Mouse (Mus musculus) midbrain, embryonic 15.5 days (tissue): ENCODE data around the gene Mapk10. TPM values are rescaled to one million over a fixed set of nuclear protein-coding genes. Genes with fewer than 3 reads are reported as not detected.

ENCODE experiments used
- ATAC-seq: fragments of 200-750 bp; cut with Nextera tagmentation; replicated peaks from 2 replicates; pipeline ENCODE4 v1.8.0; 2017; ENCODE audit warnings: moderate TSS enrichment
- H3K27ac ChIP-seq: fragments of 300-500 bp; sonication (generic); 2 replicates; pipeline ENCODE4 v1.5.1; 2015; ENCODE audit warnings: mild to moderate bottlenecking, inconsistent platforms
- H3K27me3 ChIP-seq: fragments of 300-500 bp; sonication (generic); replicated peaks from 2 replicates; pipeline ENCODE4 v1.6.1; 2015; ENCODE audit warnings: inconsistent platforms
- H3K36me3 ChIP-seq: fragments of 300-500 bp; sonication (generic); replicated peaks from 2 replicates; pipeline ENCODE4 v1.6.1; 2015; ENCODE audit warnings: inconsistent platforms
- H3K4me1 ChIP-seq: fragments of 300-500 bp; sonication (generic); 2 replicates; pipeline ENCODE4 v1.6.1; 2015; ENCODE audit warnings: inconsistent platforms
- H3K4me2 ChIP-seq: fragments of 300-500 bp; sonication (generic); 2 replicates; pipeline ENCODE4 v1.6.1; 2015; ENCODE audit warnings: inconsistent platforms, mild to moderate bottlenecking, moderate library complexity
- H3K4me3 ChIP-seq: fragments of 300-500 bp; sonication (generic); 2 replicates; pipeline ENCODE4 v1.5.1; 2015; ENCODE audit warnings: mild to moderate bottlenecking, inconsistent platforms
- H3K9ac ChIP-seq: fragments of 300-500 bp; sonication (generic); 2 replicates; pipeline ENCODE4 v1.6.1; 2015; ENCODE audit warnings: mild to moderate bottlenecking, inconsistent platforms
- H3K9me3 ChIP-seq: fragments of 300-500 bp; sonication (generic); 2 replicates; pipeline ENCODE4 v1.6.1; 2016; ENCODE audit warnings: inconsistent platforms
- WGBS: fragments of 180-500 bp; shearing (Covaris S2); methylation state at CpG from one replicate; pipeline ENCODE4 v1.1.7; 2015; ENCODE audit warnings: mixed read lengths; 5-methylcytosine and 5-hydroxymethylcytosine counted together
- polyA plus RNA-seq: library from polyadenylated mRNA; unstranded; fragments of >200 nt; fragmentation: Nextera tagmentation; extraction: Ambion mirVana; gene quantifications from 2 replicates; pipeline ENCODE4 v1.2.1, GENCODE M21; 2015

Gene Mapk10
- polyA plus RNA-seq, 1 experiment from 2014 or later, result 135 TPM

DNA sequence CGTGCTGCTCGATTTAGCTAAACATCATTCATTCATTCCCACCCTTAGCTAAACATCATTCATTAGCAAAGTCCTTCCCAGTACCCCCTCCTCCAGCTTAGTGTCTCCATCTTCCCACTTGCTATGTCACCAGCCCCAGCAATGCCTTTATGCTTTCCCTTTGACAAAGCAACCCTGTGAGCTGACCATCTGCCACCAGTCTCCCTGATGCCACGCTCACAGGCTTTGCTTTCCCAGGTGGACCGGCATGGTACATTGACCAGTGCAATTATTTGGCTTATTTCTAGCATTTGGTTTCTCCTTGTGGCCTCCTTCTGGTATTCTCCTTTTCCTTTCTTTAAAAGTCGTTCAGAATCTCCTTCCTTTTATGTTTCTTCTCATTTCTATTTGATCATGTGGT is 284.3 kb downstream of the Mapk10 start:
- 68% methylated on average over 5 of the region's 5 CpGs for WGBS
- Histone ChIP-seq H3K4me1 (no peaks in the 10 kb centered on the region), H3K27ac (no peak overlapping the region), H3K27me3 (no peaks in the 10 kb centered on the region), H3K9ac (no peak overlapping the region), H3K9me3 (no peaks in the 10 kb centered on the region), H3K4me3 (no peak overlapping the region), H3K4me2 (no peak overlapping the region), H3K36me3 (peaks cover 14% of the 10 kb centered on the region; the same call in 1 of the 2 replicates)
- ATAC-seq, result no peak

DNA sequence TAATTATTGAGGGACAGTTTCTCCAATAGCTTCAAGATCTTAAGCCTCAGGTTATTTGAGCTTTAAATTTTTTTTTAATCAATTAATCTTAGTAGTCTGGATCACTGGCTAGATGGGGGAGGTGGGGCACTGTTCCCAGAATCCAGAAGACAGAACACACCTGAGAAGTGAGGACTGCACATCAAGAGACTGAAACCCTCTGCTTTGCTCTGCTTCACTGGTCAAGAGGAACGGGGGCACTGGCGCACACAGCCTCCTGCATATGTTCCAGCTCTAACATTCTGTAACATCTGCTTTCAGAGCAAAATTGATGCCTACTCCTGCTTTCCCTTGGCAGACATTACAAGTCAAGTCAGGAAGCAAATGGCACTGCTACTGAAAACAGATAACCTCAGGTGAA is 290.9 kb downstream of the Mapk10 start:
- no peak overlapping the region for H3K27ac ChIP-seq
- peaks cover 19% of the 10 kb centered on the region; the same call in 1 of the 2 replicates for H3K36me3 ChIP-seq

DNA sequence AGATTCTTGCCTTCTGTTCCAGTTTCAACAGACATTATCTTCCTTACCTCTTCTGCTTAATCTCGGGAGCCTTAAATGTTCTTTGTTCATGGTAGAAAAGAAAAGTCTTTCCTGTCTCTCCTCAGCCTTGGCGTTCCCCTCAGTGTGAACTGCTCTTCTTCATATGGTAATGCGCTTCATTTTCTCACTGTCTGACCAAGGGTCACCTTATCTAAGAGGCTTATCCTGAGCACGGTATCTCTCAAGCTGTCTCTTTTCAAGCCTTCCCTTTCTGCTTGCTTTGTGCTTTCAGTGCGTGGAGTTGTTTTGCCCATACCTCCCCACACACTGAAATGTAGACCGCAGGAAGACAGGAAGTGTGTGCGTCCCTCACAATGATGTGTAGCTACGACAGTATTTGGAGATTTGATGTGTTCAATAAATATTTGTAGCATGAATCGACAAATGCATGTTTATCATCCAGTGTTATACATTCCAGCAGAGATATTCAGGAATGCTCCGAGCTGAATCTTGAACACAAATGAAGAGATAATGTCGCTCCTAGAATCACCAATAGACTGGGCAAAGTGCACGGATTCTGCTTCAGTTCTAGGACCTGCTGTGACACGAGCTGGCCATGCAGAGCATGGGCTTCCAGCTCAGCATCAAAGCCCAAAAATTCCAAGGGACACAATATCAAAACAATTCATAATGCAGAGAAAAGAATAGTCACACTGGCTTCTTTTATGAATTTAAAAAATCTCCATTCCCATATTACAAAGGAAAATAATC is 305.5 kb downstream of the Mapk10 start:
- ATAC-seq, result 0 out of 2 replicates have a peak, but pooled peaks have one; percentile 49

More for the DNA sequence above, 290.9 kb downstream of the Mapk10 start:
- H3K9me3 ChIP-seq, result no peaks in the 10 kb centered on the region
- no peaks in the 10 kb centered on the region for H3K27me3 ChIP-seq
- no peak overlapping the region for H3K4me3 ChIP-seq
- no peaks in the 10 kb centered on the region for H3K4me1 ChIP-seq
- no peak overlapping the region for H3K4me2 ChIP-seq
- no peak overlapping the region for H3K9ac ChIP-seq
- ATAC-seq, result no peak
- 83% methylated on average over 2 of the region's 2 CpGs for WGBS

DNA sequence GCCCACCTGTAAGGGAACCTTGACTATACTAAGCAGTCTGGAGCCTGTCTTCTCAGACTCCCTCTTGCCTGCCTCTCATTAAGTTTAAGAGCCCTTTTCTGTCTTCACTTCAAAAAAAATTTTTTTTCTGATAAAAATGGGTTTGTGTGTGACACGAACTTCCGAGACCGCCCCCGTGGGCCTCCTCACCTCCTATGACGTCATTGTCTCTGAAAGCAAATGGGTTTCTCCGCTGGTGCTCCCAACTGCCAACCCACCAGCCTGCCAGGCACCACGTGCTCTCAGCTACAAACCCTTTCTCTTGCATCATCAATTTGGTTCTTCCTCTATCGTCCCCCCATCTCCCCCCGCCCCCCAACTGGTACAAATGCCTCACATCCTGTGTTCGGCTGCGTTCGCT is 307.1 kb downstream of the Mapk10 start:
- ATAC-seq, result no peak
- Histone ChIP-seq H3K36me3 (no peaks in the 10 kb centered on the region), H3K27me3 (no peaks in the 10 kb centered on the region), H3K4me3 (no peak overlapping the region), H3K9ac (no peak overlapping the region), H3K4me1 (peaks cover 6% of the 10 kb centered on the region), H3K4me2 (no peak overlapping the region), H3K9me3 (no peaks in the 10 kb centered on the region), H3K27ac (no peak overlapping the region)
- WGBS, result 87% methylated on average over 12 of the region's 12 CpGs

More for the DNA sequence above, 305.5 kb downstream of the Mapk10 start:
- no peak overlapping the region for H3K4me2 ChIP-seq
- no peak overlapping the region for H3K9ac ChIP-seq
- no peaks in the 10 kb centered on the region for H3K36me3 ChIP-seq
- H3K27ac ChIP-seq, result peak overlapping the region; percentile 47; the same call in 1 of the 2 replicates
- H3K27me3 ChIP-seq, result no peaks in the 10 kb centered on the region
- H3K4me3 ChIP-seq, result no peak overlapping the region
- peaks cover 6% of the 10 kb centered on the region for H3K4me1 ChIP-seq
- 27% methylated on average over 13 of the region's 13 CpGs for WGBS
- no peaks in the 10 kb centered on the region for H3K9me3 ChIP-seq

DNA sequence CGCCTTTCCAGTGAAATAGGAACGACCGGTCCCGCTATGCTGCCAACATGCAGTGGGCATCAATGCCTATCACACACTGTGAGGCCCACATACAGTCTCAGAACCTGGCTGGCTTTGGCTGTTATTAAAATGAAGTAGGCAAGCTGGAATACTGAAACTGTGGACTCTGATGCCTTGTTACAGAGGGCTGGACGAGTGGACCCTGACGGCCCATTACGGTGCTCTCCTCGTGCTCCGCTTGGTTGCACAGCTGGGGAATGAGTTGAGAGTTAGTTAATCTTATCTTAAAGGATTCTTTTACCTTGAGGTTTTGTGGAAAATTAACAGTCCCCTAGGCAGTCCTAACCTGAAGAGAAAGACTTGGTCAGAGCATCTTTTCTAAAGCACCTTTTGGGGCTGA is 307.6 kb downstream of the Mapk10 start:
- H3K9me3 ChIP-seq, result no peaks in the 10 kb centered on the region
- WGBS, result 79% methylated on average over 9 of the region's 9 CpGs
- no peaks in the 10 kb centered on the region for H3K36me3 ChIP-seq
- ATAC-seq, result no peak
- H3K4me3 ChIP-seq, result no peak overlapping the region
- no peak overlapping the region for H3K4me2 ChIP-seq
- no peak overlapping the region for H3K9ac ChIP-seq
- no peak overlapping the region for H3K27ac ChIP-seq
- H3K4me1 ChIP-seq, result peaks cover 6% of the 10 kb centered on the region
- no peaks in the 10 kb centered on the region for H3K27me3 ChIP-seq

DNA sequence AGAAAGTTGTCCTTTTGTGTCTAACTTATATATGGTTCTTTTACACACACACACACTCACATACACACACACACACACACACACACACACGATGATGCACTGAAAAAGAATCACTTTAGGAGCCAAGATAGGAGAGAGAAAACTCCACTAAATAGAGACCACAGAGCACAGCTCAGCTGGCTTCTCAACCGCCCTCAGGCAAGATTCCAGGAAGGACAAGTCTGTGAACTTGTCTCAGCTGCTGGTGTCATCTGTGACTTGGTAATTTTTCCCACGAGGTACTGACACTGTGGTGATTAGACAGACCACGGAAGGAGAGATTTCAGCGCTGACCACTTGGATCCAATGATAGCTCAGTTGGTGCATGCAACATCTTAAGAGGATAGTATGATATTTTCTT is 310.0 kb downstream of the Mapk10 start:
- Histone ChIP-seq H3K9me3 (no peaks in the 10 kb centered on the region), H3K27me3 (no peaks in the 10 kb centered on the region), H3K4me2 (no peak overlapping the region), H3K4me1 (peaks cover 6% of the 10 kb centered on the region), H3K4me3 (no peak overlapping the region), H3K27ac (no peak overlapping the region), H3K36me3 (no peaks in the 10 kb centered on the region), H3K9ac (no peak overlapping the region)
- ATAC-seq, result no peak
- 78% methylated on average over 5 of the region's 5 CpGs for WGBS

DNA sequence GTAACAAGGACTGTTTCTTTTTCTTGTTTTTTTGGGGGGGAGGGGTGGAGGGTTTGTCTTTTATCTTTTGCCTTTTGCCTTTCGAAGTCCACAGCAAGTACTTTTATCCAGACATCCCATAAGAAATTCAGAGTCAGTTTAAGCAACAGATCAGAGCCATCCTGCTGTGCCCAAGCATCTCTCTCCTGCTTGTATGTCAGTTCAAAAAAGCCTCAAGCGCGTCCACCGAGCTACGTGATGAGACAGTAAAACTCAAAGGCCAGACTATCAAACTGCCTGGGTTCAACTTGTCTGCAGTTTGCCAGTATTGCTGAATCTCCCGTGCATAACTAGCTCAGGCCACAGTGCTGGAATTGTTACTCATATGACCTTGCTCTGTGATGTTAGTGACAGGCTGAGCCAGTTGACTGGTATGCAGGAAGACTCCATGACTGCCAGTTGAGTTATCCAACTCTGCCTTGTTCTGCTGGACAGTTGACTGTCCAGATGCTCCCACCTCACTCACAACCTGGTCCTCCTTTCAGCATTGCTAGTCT is 311.4 kb downstream of the Mapk10 start:
- H3K4me1 ChIP-seq, result no peaks in the 10 kb centered on the region
- no peak overlapping the region for H3K9ac ChIP-seq
- WGBS, result 41% methylated on average over 6 of the region's 6 CpGs
- H3K27ac ChIP-seq, result no peak overlapping the region
- no peak overlapping the region for H3K4me2 ChIP-seq
- no peaks in the 10 kb centered on the region for H3K36me3 ChIP-seq
- H3K27me3 ChIP-seq, result no peaks in the 10 kb centered on the region
- no peak for ATAC-seq
- H3K9me3 ChIP-seq, result no peaks in the 10 kb centered on the region
- H3K4me3 ChIP-seq, result no peak overlapping the region

DNA sequence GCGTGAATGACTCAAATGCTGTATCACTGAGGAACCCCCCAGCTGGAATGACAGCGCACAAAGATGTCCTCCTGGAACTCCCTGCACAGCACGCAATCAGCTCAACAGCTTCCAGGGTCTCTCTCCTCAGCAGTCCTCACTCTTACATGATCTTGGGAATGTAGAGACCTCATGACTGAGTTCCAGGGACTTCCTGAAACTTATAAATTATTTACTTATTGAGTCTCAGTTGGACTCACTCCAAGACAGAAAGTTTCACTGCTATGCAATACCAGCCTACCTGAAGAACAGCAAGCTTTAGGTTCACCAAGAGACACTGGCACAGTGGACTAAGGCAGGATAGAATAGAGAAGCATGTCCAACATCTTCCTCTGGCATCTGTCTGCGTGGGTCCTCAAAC is 312.8 kb downstream of the Mapk10 start:
- Histone ChIP-seq H3K4me1 (no peaks in the 10 kb centered on the region), H3K4me2 (no peak overlapping the region), H3K27ac (no peak overlapping the region), H3K4me3 (no peak overlapping the region), H3K9ac (no peak overlapping the region), H3K36me3 (no peaks in the 10 kb centered on the region), H3K27me3 (no peaks in the 10 kb centered on the region), H3K9me3 (no peaks in the 10 kb centered on the region)
- no peak for ATAC-seq
- WGBS, result 94% methylated on average over 4 of the region's 4 CpGs

DNA sequence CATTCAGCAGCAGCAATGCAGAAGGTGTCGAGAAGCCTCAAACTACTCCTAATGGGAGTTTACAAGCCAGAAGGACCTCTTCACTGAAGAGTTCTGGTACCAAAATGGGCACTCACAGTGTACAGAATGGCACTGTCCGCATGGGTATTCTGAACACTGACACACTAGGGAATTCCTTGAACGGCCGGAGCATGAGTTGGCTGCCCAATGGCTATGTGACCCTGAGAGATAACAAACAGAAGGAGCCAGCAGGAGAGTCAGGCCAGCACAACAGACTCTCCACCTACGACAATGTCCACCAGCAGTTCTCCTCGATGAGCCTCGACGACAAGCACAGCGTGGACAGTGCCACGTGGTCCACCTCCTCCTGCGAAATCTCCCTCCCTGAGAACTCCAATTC is 318.9 kb downstream of the Mapk10 start:
- Histone ChIP-seq H3K27ac (no peak overlapping the region), H3K9ac (no peak overlapping the region), H3K36me3 (no peaks in the 10 kb centered on the region), H3K4me1 (no peaks in the 10 kb centered on the region), H3K27me3 (no peaks in the 10 kb centered on the region), H3K4me3 (no peak overlapping the region), H3K9me3 (no peaks in the 10 kb centered on the region), H3K4me2 (no peak overlapping the region)
- ATAC-seq, result no peak
- WGBS, result 97% methylated on average over 11 of the region's 11 CpGs

DNA sequence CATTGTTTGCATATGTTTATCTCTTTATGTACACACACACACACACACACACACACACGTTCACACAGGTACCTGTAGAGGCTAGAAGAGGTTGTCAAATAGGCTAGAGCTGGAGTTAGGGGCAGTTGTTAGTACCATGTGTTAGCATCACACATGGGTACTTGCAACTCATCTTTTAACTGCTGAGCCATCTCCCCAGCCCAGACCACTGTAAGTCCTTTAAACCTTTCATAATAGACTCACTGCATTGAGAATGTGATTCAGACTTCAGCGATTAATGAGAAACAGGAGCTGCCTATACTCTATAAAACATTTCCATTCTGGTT is 322.0 kb downstream of the Mapk10 start:
- ATAC-seq, result no peak

DNA sequence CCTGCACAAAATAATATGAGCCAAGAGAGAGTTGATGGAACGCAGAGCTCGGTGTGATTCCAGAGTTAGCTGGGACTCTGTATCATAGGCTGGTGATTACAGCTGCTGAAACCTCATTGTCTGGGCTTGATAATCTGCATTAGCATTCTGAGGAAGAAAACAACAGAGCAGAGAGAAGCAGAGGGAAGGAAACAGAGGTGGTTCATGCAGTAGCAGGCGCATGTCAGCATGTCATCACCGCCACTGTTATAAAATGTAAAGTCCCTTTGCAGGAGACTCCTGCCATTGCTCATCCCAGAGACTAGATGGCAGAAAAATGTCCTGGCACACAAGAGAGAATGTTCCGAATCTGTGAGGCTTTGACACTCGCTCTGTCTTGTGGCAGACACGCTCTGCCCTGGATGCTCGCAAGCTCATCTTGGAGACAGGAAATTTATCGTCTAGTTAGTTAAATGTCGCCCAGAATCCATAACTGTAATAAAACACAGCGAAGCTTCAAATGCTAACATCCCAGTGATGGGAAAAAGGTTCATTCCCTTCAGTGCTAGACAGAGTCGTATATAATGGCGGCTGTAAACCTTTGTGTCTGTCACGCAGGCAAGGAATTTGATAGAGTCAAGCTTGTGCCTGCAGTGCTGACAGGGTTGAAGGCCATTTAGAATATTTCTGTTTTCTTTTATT is 322.5 kb downstream of the Mapk10 start:
- H3K9ac ChIP-seq, result no peak overlapping the region
- ATAC-seq, result no peak
- no peaks in the 10 kb centered on the region for H3K27me3 ChIP-seq
- H3K4me1 ChIP-seq, result no peaks in the 10 kb centered on the region
- no peaks in the 10 kb centered on the region for H3K9me3 ChIP-seq
- H3K27ac ChIP-seq, result 0 out of 2 replicates have a peak overlapping the region, but pooled peaks have one; percentile 3
- no peak overlapping the region for H3K4me2 ChIP-seq
- 70% methylated on average over 14 of the region's 14 CpGs for WGBS
- H3K4me3 ChIP-seq, result no peak overlapping the region
- no peaks in the 10 kb centered on the region for H3K36me3 ChIP-seq

More for the DNA sequence above, 322.0 kb downstream of the Mapk10 start:
- H3K27me3 ChIP-seq, result no peaks in the 10 kb centered on the region
- no peaks in the 10 kb centered on the region for H3K9me3 ChIP-seq
- H3K4me2 ChIP-seq, result no peak overlapping the region
- WGBS, result 88% methylated on average over 2 of the region's 2 CpGs
- no peak overlapping the region for H3K9ac ChIP-seq
- H3K36me3 ChIP-seq, result no peaks in the 10 kb centered on the region
- H3K4me1 ChIP-seq, result no peaks in the 10 kb centered on the region
- H3K4me3 ChIP-seq, result no peak overlapping the region
- H3K27ac ChIP-seq, result no peak overlapping the region

DNA sequence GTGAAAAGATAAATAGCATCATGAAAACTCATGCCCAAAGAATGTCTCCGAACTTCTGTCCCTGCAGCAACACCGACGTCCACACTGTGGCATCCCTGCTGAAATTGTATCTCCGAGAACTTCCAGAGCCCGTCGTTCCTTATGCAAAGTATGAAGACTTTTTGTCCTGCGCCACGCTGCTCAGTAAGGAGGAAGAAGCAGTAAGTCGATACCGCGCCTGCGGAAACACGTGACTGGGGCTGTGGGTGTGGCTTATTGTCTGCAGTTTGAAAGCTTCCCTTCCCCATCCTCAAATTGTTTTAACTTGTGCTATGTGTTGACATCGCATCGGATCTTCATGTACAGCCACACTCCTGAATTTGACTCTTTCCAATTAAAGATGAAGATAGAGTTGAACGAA is 335.5 kb downstream of the Mapk10 start:
- Histone ChIP-seq H3K36me3 (no peaks in the 10 kb centered on the region), H3K27ac (no peak overlapping the region), H3K4me1 (0 out of 2 replicates have a peak, but pooled peaks cover 4% of the 10 kb centered on the region), H3K4me3 (no peak overlapping the region), H3K4me2 (no peak overlapping the region; the same call in 1 of the 2 replicates), H3K9me3 (no peaks in the 10 kb centered on the region), H3K9ac (no peak overlapping the region), H3K27me3 (no peaks in the 10 kb centered on the region)
- no peak for ATAC-seq
- 63% methylated on average over 16 of the region's 16 CpGs for WGBS
